Mouse (Mus musculus) liver, postnatal 0 days (tissue): Measurements from ENCODE around the gene Ctcf.

Experiments used
- CTCF ChIP-seq: sonication (generic); IDR thresholded peaks from 2 replicates; pipeline ENCODE4 v1.5.1; 2016; ENCODE audit warnings: antibody characterized with exemption, low read depth
- EP300 ChIP-seq: IDR thresholded peaks from 2 replicates; pipeline ENCODE4 v1.6.1; 2016; ENCODE audit warnings: antibody characterized with exemption, low read depth, mild to moderate bottlenecking

DNA sequence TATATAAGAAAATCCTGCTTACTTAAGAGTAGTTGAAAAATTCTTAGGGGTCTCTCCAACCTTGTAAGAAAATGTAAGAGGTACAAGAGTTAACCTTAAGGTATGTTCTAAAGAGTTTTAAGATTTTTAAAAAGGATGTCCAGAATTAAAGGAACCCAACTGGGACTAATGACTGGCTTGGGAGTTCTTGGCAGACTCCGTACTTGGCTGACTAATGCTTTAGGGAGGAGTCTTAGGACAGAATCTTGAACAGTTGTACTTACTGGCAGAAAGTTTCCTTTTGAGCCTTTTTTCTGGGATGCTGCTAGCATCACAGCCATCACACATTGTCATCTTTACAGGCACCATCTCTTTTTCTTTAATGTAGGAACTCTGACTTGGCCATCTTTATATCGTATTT, 4.1 kb downstream of the Ctcf start:
- TF ChIP-seq CTCF (no peak), EP300 (no peak)
